Mouse (Mus musculus): ENCODE results near the gene Slc6a1. TPM values are rescaled to one million over a fixed set of nuclear protein-coding genes. Genes with fewer than 3 reads are reported as not detected.

Slc6a1 gene
- polyA plus RNA-seq, 1 experiment = 0.61 TPM

- H3K27me3 ChIP-seq (ENCODE audit: control insufficient read depth, insufficient read depth, low read length) = no peaks in the 10 kb centered on the region
- no peaks in the 10 kb centered on the region for H3K36me3 ChIP-seq (ENCODE audit: control insufficient read depth, insufficient read depth, low read length)
- no peak overlapping the region for H3K27ac ChIP-seq (ENCODE audit: insufficient read depth, low read length)
- no peaks in the 10 kb centered on the region for H3K4me1 ChIP-seq (ENCODE audit: control insufficient read depth, insufficient read depth, insufficient read length)
- no peak for DNase-seq (ENCODE audit: low read depth in 1 of 2, low spot score in 2 of 2)
- no peak overlapping the region for H3K4me3 ChIP-seq (ENCODE audit: extremely low read depth, insufficient read depth, insufficient read length)
- WGBS = 68% methylated on average over 5 of the region's 5 CpGs
- TF ChIP-seq POLR2A (IDR thresholded peaks at IDR 0.05; ENCODE audit: low read depth, low read length) (no peak), CTCF (IDR thresholded peaks at IDR 0.05; ENCODE audit: extremely low read depth, insufficient read depth, insufficient read length, insufficient replicate concordance) (no peak)
Observed at GRCm38 (mm10) chr6:114270799-114271198, 11.6 kb upstream of the Slc6a1 start.

- Histone ChIP-seq H3K36me3 (ENCODE audit: control insufficient read depth, insufficient read depth, low read length) (no peaks in the 10 kb centered on the region), H3K4me1 (ENCODE audit: control insufficient read depth, insufficient read depth, insufficient read length) (no peaks in the 10 kb centered on the region), H3K27me3 (ENCODE audit: control insufficient read depth, insufficient read depth, low read length) (no peaks in the 10 kb centered on the region), H3K4me3 (ENCODE audit: extremely low read depth, insufficient read depth, insufficient read length) (no peak overlapping the region), H3K27ac (ENCODE audit: insufficient read depth, low read length) (no peak overlapping the region)
- TF ChIP-seq CTCF (IDR thresholded peaks at IDR 0.05; ENCODE audit: extremely low read depth, insufficient read depth, insufficient read length, insufficient replicate concordance) (no peak), POLR2A (IDR thresholded peaks at IDR 0.05; ENCODE audit: low read depth, low read length) (no peak)
- DNase-seq (ENCODE audit: low read depth in 1 of 2, low spot score in 2 of 2) = no peak
- 87% methylated on average over 15 of the region's 15 CpGs for WGBS
Observed at GRCm38 (mm10) chr6:114272279-114272678, 10.2 kb upstream of the Slc6a1 start.

DNA sequence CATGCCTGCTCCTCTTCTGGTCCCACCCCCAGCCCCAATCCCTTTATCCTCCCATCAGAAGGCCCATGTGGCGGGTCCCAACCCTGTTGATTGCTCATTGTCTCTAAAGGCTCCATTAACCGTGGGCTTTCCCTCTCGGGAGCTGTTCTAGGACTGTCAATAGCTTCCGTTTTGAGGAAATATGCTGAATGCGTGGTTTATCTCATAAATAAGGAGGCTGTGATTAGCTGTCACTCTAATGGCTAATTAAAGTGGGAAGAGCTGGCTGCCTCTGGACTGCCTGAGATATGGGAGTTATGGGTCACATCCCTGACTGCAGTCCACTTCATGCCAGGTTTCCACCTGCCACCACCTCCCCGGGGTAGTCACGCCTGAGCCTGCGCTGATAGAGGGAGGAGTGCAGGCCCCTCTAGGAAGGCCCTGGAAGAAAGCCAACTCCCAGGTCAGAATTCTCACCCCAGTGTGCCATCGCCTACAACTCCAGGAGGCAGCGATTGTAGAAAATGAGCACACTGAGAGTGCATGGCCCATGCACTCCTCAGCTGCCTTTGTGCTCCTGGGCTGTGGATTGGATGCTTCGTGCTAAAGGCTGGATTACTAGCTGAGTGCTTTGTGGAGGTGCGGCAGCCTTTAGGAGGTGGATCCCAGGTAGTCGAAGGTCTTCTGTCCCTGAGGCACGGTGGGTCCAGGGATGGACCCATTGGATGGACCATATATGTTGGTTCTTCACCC lies 8.3 kb upstream of the Slc6a1 start:
- no peak for TF ChIP-seq CTCF (IDR thresholded peaks at IDR 0.05; ENCODE audit: extremely low read depth, insufficient read depth, insufficient read length, insufficient replicate concordance)
- TF ChIP-seq POLR2A (IDR thresholded peaks at IDR 0.05; ENCODE audit: low read depth, low read length) = no peak
- Histone ChIP-seq H3K4me1 (ENCODE audit: control insufficient read depth, insufficient read depth, insufficient read length) (no peaks in the 10 kb centered on the region), H3K36me3 (ENCODE audit: control insufficient read depth, insufficient read depth, low read length) (no peaks in the 10 kb centered on the region), H3K27ac (ENCODE audit: insufficient read depth, low read length) (no peak overlapping the region), H3K4me3 (ENCODE audit: extremely low read depth, insufficient read depth, insufficient read length) (no peak overlapping the region), H3K27me3 (ENCODE audit: control insufficient read depth, insufficient read depth, low read length) (no peaks in the 10 kb centered on the region)
- no peak for DNase-seq (ENCODE audit: low read depth in 1 of 2, low spot score in 2 of 2)
- WGBS = 63% methylated on average over 14 of the region's 14 CpGs

GRCm38 (mm10) chr6:114275800-114276199 lies 6.6 kb upstream of the Slc6a1 start:
- 61% methylated on average over 8 of the region's 8 CpGs for WGBS
- DNase-seq (ENCODE audit: low read depth in 1 of 2, low spot score in 2 of 2) = no peak
- H3K4me1 ChIP-seq (ENCODE audit: control insufficient read depth, insufficient read depth, insufficient read length) = no peaks in the 10 kb centered on the region
- no peak overlapping the region for H3K4me3 ChIP-seq (ENCODE audit: extremely low read depth, insufficient read depth, insufficient read length)
- no peaks in the 10 kb centered on the region for H3K36me3 ChIP-seq (ENCODE audit: control insufficient read depth, insufficient read depth, low read length)
- H3K27ac ChIP-seq (ENCODE audit: insufficient read depth, low read length) = no peak overlapping the region
- TF ChIP-seq POLR2A (IDR thresholded peaks at IDR 0.05; ENCODE audit: low read depth, low read length) (no peak), CTCF (IDR thresholded peaks at IDR 0.05; ENCODE audit: extremely low read depth, insufficient read depth, insufficient read length, insufficient replicate concordance) (no peak)
- no peaks in the 10 kb centered on the region for H3K27me3 ChIP-seq (ENCODE audit: control insufficient read depth, insufficient read depth, low read length)

DNA sequence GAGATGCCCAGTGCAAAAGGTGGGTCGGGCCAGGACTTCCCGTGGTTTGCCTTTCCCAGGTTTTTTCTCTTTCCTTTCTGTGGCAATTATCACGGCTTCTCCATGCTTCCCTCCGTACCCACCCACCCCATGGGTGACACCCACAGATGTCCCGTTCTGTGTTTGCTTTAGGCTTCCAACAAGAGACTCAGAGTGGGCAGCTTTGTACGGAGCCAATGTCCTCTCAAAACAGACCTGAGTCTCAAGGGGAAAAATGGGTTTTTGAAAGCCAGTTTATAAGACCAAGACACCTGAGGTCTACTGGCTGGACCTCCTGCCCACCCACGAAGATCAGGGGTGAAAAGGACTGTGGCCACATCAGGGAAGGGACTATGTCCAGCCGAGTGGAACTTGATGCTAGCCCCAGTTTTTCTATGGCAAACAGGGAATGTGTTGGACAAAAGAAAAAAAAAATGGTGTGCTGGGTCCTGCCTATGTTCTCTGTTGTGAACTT lies 889 bp downstream of the Slc6a1 start:
- no peak for DNase-seq (ENCODE audit: low read depth in 1 of 2, low spot score in 2 of 2)
- Histone ChIP-seq H3K27ac (ENCODE audit: insufficient read depth, low read length) (no peak overlapping the region), H3K4me1 (ENCODE audit: control insufficient read depth, insufficient read depth, insufficient read length) (no peaks in the 10 kb centered on the region; the same call in 1 of the 2 replicates), H3K4me3 (ENCODE audit: extremely low read depth, insufficient read depth, insufficient read length) (no peak overlapping the region), H3K27me3 (ENCODE audit: control insufficient read depth, insufficient read depth, low read length) (peaks cover 5% of the 10 kb centered on the region; the same call in 1 of the 2 replicates), H3K36me3 (ENCODE audit: control insufficient read depth, insufficient read depth, low read length) (no peaks in the 10 kb centered on the region)
- 20% methylated on average over 8 of the region's 8 CpGs for WGBS
- no peak for TF ChIP-seq POLR2A (IDR thresholded peaks at IDR 0.05; ENCODE audit: low read depth, low read length)
- TF ChIP-seq CTCF (IDR thresholded peaks at IDR 0.05; ENCODE audit: extremely low read depth, insufficient read depth, insufficient read length, insufficient replicate concordance) = no peak

GRCm38 (mm10) chr6:114283927-114284703 lies 1.7 kb downstream of the Slc6a1 start:
- WGBS = 64% methylated on average over 10 of the region's 10 CpGs
- no peak for TF ChIP-seq CTCF (IDR thresholded peaks at IDR 0.05; ENCODE audit: extremely low read depth, insufficient read depth, insufficient read length, insufficient replicate concordance)
- Histone ChIP-seq H3K36me3 (ENCODE audit: control insufficient read depth, insufficient read depth, low read length) (no peaks in the 10 kb centered on the region), H3K27ac (ENCODE audit: insufficient read depth, low read length) (no peak overlapping the region), H3K27me3 (ENCODE audit: control insufficient read depth, insufficient read depth, low read length) (peaks cover 5% of the 10 kb centered on the region; the same call in 1 of the 2 replicates), H3K4me1 (ENCODE audit: control insufficient read depth, insufficient read depth, insufficient read length) (no peaks in the 10 kb centered on the region; the same call in 1 of the 2 replicates), H3K4me3 (ENCODE audit: extremely low read depth, insufficient read depth, insufficient read length) (no peak overlapping the region)
- DNase-seq (ENCODE audit: low read depth in 1 of 2, low spot score in 2 of 2) = no peak

Measured in spleen, adult 2 months (tissue).